Mouse (Mus musculus) right cerebral cortex, adult 18-20 months (tissue): Measurements from ENCODE around the gene Stac.

Experiments
- DNase-seq: peaks from one replicate; pipeline ENCODE4 v3.0.0; 2022; ENCODE audit warnings: mixed read lengths

Stac gene

DNA sequence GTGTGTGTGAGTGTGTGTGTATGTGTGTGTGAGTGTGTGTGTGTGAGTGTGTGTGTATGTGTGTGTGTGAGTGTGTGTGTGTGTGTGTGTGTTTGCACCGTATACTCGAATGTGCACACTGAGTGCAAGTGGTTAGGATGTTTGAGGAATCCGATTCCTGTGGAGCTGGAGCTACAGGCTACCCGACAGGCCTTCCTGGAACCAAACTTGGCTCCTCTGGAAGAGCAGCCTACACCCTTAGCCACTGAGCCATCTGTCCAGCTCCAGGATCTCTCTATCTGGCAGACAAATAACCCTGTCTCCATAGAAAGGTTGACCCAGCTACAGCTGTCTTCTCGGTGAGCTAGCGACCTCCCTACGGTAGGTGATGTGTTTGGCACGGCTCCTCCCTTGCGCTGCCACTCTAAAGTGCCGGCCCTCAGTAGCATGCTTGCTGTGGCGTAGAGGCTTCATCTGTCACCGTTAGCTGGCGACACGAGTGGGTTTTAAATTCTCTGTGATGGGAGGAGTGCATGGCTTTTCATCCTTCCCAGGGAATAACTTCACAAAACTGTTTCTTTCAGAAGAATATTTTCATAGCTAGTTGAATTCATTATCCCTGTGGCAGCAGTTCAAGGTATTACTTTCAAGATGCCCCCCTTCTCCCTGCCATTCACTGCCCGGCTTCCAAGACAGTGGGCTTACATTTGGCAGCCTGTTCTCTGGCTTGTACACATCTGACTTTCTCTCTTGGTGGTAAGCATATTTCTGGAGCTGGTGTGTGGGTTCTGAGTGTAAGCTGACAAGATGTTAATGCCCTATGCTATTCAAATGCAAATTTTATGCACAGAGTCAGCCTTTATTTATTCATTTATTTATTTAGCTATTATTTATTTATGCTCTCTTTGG, 175.3 kb downstream of the Stac start:
- DNase-seq: no peak
